Mouse (Mus musculus) testis, adult 10 weeks (tissue): ENCODE measurements around the gene Uchl1. TPM values are rescaled to one million over a fixed set of nuclear protein-coding genes. Genes with fewer than 3 reads are reported as not detected.

ENCODE experiments used
- polyA plus RNA-seq: library from polyadenylated mRNA; stranded (reverse); fragments of 350-450 nt; fragmentation: Illumina TruSeq; extraction: RNeasy Lipid Tissue Mini Kit (QIAGEN cat#74804); gene quantifications from one replicate; pipeline ENCODE4 v1.2.3, GENCODE M21; 2014; ENCODE audit warnings: low read depth, low replicate concordance

Uchl1 gene
- polyA plus RNA-seq: 9.2 TPM

GRCm38 (mm10) chr5:66675983-66676382, at the start of gene Uchl1:
Gene Uchl1, plus strand, starts transcription at chr5:66676091.

Other genes with a start within 250 kb of the Uchl1 start
- gene Apbb2, start 57.3 kb upstream of the Uchl1 start, polyA plus RNA-seq: 0.95 TPM
- gene Limch1, start 69.7 kb downstream of the Uchl1 start, polyA plus RNA-seq: 13.8 TPM